Mouse (Mus musculus) liver, embryonic 11.5 days (tissue): ENCODE data around the gene Mto1. TPM values are rescaled to one million over a fixed set of nuclear protein-coding genes. Genes with fewer than 3 reads are reported as not detected.

ENCODE experiments used
- ATAC-seq: fragments of 200-750 bp; cut with Nextera tagmentation; replicated peaks from 2 replicates; pipeline ENCODE4 v1.8.0; 2017; ENCODE audit warnings: moderate number of reproducible peaks, mild to moderate bottlenecking, moderate TSS enrichment, moderate library complexity; ENCODE audit not compliant: low FRiP score
- DNase-seq: peaks from one replicate; pipeline ENCODE4 v3.0.0-alpha.2; 2017; ENCODE audit warnings: low spot score
- H3K27ac ChIP-seq: fragments of 300-500 bp; sonication (generic); 2 replicates; pipeline ENCODE4 v1.5.1; 2014; ENCODE audit warnings: mild to moderate bottlenecking, low read depth, low read length, control low read depth
- H3K27me3 ChIP-seq: fragments of 300-500 bp; sonication (generic); replicated peaks from 2 replicates; pipeline ENCODE4 v1.6.1; 2014; ENCODE audit warnings: low read length, mixed read lengths; ENCODE audit not compliant: control insufficient read depth, insufficient read depth
- H3K36me3 ChIP-seq: fragments of 300-500 bp; sonication (generic); 2 replicates; pipeline ENCODE4 v1.6.1; 2014; ENCODE audit warnings: mild to moderate bottlenecking, low read length, moderate library complexity, mixed read lengths; ENCODE audit not compliant: control insufficient read depth, insufficient read depth
- H3K4me1 ChIP-seq: fragments of 300-500 bp; sonication (generic); replicated peaks from 2 replicates; pipeline ENCODE4 v1.6.1; 2014; ENCODE audit warnings: low read length, mixed read lengths; ENCODE audit not compliant: control insufficient read depth, insufficient read depth
- H3K4me2 ChIP-seq: fragments of 300-500 bp; sonication (generic); 2 replicates; pipeline ENCODE4 v1.6.1; 2014; ENCODE audit warnings: mild to moderate bottlenecking, control low read depth, moderate library complexity
- H3K4me3 ChIP-seq: fragments of 300-500 bp; sonication (generic); 2 replicates; pipeline ENCODE4 v1.5.1; 2014; ENCODE audit warnings: low read depth, low read length, control low read depth
- H3K9ac ChIP-seq: fragments of 300-500 bp; sonication (generic); 2 replicates; pipeline ENCODE4 v1.6.1; 2014; ENCODE audit warnings: low read depth, low read length, control low read depth
- H3K9me3 ChIP-seq: fragments of 300-500 bp; sonication (generic); 2 replicates; pipeline ENCODE4 v1.6.1; 2016; ENCODE audit warnings: low read length, inconsistent platforms, mixed read lengths; ENCODE audit not compliant: control insufficient read depth
- WGBS: fragments of 180-500 bp; shearing (Covaris S2); extraction: QIAGEN DNeasy Blood & Tissue Kit; methylation state at CpG from one replicate; pipeline ENCODE4 v1.1.7; 2014; 5-methylcytosine and 5-hydroxymethylcytosine counted together
- polyA plus RNA-seq: library from polyadenylated mRNA; unstranded; fragments of >200 nt; fragmentation: Nextera tagmentation; extraction: Ambion mirVana; gene quantifications from 2 replicates; pipeline ENCODE4 v1.2.1, GENCODE M21; 2014

The Mto1 gene
- polyA plus RNA-seq, 1 experiment from 2014 or later: 43.0 TPM

DNA sequence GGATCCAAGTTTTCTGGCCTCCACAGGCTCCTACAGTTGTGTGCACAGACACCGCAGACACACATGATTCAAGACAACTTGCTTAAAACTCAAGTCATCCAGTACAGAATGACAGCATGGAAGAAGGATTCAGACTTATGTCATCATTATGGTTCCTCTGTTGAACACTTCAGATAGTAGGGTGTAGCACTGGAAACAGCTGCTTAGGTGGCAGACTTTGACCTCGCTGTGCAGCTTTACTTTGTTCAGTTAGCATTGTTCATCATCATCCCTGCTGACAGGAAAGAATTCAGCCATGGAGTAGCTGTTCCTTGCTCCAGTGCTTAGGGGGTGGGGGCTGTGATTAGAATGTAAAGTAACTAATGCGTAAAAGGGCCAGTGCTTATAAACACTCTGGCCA, 17.7 kb downstream of the Mto1 start:
- no peaks in the 10 kb centered on the region for H3K4me1 ChIP-seq
- no peak overlapping the region for H3K4me2 ChIP-seq
- H3K27me3 ChIP-seq: no peaks in the 10 kb centered on the region
- H3K9me3 ChIP-seq: no peaks in the 10 kb centered on the region
- H3K36me3 ChIP-seq: peaks cover 49% of the 10 kb centered on the region
- no peak overlapping the region for H3K4me3 ChIP-seq
- 91% methylated on average over 3 of the region's 3 CpGs for WGBS
- ATAC-seq: no peak
- no peak for DNase-seq
- H3K27ac ChIP-seq: no peak overlapping the region
- H3K9ac ChIP-seq: no peak overlapping the region

GRCm38 (mm10) chr9:78473588-78473987, 25.6 kb downstream of the Mto1 start:
- H3K36me3 ChIP-seq: peaks cover 22% of the 10 kb centered on the region
- H3K4me3 ChIP-seq: no peak overlapping the region
- H3K4me2 ChIP-seq: no peak overlapping the region
- no peak overlapping the region for H3K27ac ChIP-seq
- no peak for DNase-seq
- H3K9ac ChIP-seq: no peak overlapping the region
- no peaks in the 10 kb centered on the region for H3K9me3 ChIP-seq
- H3K27me3 ChIP-seq: no peaks in the 10 kb centered on the region
- 0 out of 2 replicates have a peak, but pooled peaks cover 4% of the 10 kb centered on the region for H3K4me1 ChIP-seq
- 84% methylated on average over 8 of the region's 8 CpGs for WGBS
- no peak for ATAC-seq

DNA sequence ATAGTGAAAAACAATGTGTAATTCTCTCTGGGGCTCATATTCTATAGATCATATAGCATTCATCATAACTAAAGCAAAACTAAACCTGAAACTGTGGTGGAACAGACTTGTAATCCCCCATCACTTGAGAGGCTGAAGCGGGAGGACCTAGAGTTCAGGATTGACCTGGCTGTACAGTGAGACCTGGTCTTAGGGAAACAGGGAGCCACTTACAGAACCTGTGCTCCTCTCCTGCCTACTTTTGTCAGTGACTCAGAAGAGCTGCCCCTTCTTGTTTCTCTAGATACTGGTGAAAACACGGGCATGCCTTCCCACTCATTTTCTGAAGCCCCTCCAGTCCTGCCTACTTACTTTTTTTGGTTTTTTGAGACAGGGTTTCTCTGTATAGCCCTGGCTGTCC, 26.3 kb downstream of the Mto1 start:
- no peak overlapping the region for H3K4me3 ChIP-seq
- no peak for ATAC-seq
- H3K4me2 ChIP-seq: no peak overlapping the region
- no peaks in the 10 kb centered on the region for H3K27me3 ChIP-seq
- no peaks in the 10 kb centered on the region for H3K9me3 ChIP-seq
- no peak overlapping the region for H3K27ac ChIP-seq
- H3K4me1 ChIP-seq: 0 out of 2 replicates have a peak, but pooled peaks cover 4% of the 10 kb centered on the region
- peaks cover 28% of the 10 kb centered on the region for H3K36me3 ChIP-seq
- 77% methylated on average over 2 of the region's 2 CpGs for WGBS
- no peak overlapping the region for H3K9ac ChIP-seq
- no peak for DNase-seq

- Histone ChIP-seq H3K4me3 (no peak overlapping the region), H3K4me2 (no peak overlapping the region), H3K27me3 (no peaks in the 10 kb centered on the region), H3K27ac (no peak overlapping the region), H3K9me3 (no peaks in the 10 kb centered on the region), H3K36me3 (peaks cover 32% of the 10 kb centered on the region), H3K4me1 (peaks cover 4% of the 10 kb centered on the region; the same call in 1 of the 2 replicates), H3K9ac (no peak overlapping the region)
- DNase-seq (no peak), ATAC-seq (no peak)
- 83% methylated on average over 5 of the region's 5 CpGs for WGBS
These were observed 26.9 kb downstream of the Mto1 start for GRCm38 (mm10) chr9:78474771-78475382.

GRCm38 (mm10) chr9:78475383-78475780, 27.4 kb downstream of the Mto1 start:
- no peak overlapping the region for H3K4me3 ChIP-seq
- DNase-seq (no peak), ATAC-seq (no peak)
- H3K27me3 ChIP-seq: no peaks in the 10 kb centered on the region
- H3K4me1 ChIP-seq: peaks cover 4% of the 10 kb centered on the region; the same call in 1 of the 2 replicates
- no peak overlapping the region for H3K4me2 ChIP-seq
- WGBS: 82% methylated on average over 2 of the region's 2 CpGs
- no peaks in the 10 kb centered on the region for H3K9me3 ChIP-seq
- no peak overlapping the region for H3K9ac ChIP-seq
- peaks cover 33% of the 10 kb centered on the region for H3K36me3 ChIP-seq
- H3K27ac ChIP-seq: no peak overlapping the region

DNA sequence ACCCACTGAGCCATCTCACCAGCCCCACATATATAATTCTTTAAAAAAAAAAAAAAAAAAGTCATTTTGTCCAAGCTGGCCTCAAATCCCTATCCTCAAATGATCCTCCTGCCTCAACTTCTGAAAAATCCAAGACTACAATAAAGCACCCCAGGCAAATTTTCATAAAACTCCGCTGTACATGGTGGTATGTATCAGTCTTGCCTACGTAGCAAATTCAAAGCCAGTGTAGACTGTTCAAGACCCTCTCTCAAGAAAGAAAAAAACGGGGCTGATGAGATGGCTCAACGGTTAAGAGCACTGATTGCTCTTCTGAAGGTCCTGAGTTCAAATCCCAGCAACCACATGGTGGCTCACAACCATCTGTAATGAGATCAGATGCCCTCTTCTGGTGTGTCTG, 27.9 kb downstream of the Mto1 start:
- Histone ChIP-seq H3K4me3 (no peak overlapping the region), H3K27ac (no peak overlapping the region), H3K36me3 (peaks cover 33% of the 10 kb centered on the region), H3K4me1 (peaks cover 4% of the 10 kb centered on the region; the same call in 1 of the 2 replicates), H3K9ac (no peak overlapping the region), H3K9me3 (no peaks in the 10 kb centered on the region), H3K4me2 (no peak overlapping the region), H3K27me3 (no peaks in the 10 kb centered on the region)
- ATAC-seq (peak; percentile 2; the same call in 1 of the 2 replicates), DNase-seq (no peak)
- WGBS: 80% methylated on average over 4 of the region's 4 CpGs

- Histone ChIP-seq H3K4me1 (peaks cover 4% of the 10 kb centered on the region; the same call in 1 of the 2 replicates), H3K9me3 (no peaks in the 10 kb centered on the region), H3K9ac (no peak overlapping the region), H3K27me3 (no peaks in the 10 kb centered on the region), H3K27ac (peak overlapping the region; percentile 9), H3K4me2 (no peak overlapping the region), H3K36me3 (peaks cover 33% of the 10 kb centered on the region), H3K4me3 (no peak overlapping the region)
- 3% methylated on average over 1 of the region's 1 CpGs for WGBS
- DNase-seq (peak; percentile 72), ATAC-seq (peak; percentile 58)
These were observed 28.6 kb downstream of the Mto1 start for GRCm38 (mm10) chr9:78476531-78477020.

GRCm38 (mm10) chr9:78477021-78477551, 29.1 kb downstream of the Mto1 start:
- Histone ChIP-seq H3K4me3 (no peak overlapping the region), H3K27ac (peak overlapping the region; percentile 9; the same call in 1 of the 2 replicates), H3K4me1 (peaks cover 4% of the 10 kb centered on the region; the same call in 1 of the 2 replicates), H3K9me3 (no peaks in the 10 kb centered on the region), H3K36me3 (peaks cover 33% of the 10 kb centered on the region), H3K27me3 (no peaks in the 10 kb centered on the region), H3K9ac (no peak overlapping the region), H3K4me2 (no peak overlapping the region)
- DNase-seq (no peak), ATAC-seq (peak; percentile 5)
- WGBS: 4% methylated on average over 5 of the region's 5 CpGs
